Mouse (Mus musculus): Measurements from ENCODE around the gene Ptpn14. TPM values are rescaled to one million over a fixed set of nuclear protein-coding genes. Genes with fewer than 3 reads are reported as not detected.

Ptpn14 gene
- total and polyA plus RNA-seq, 2 experiments from 2014 or later, result 4.2 to 23.5 TPM

DNA sequence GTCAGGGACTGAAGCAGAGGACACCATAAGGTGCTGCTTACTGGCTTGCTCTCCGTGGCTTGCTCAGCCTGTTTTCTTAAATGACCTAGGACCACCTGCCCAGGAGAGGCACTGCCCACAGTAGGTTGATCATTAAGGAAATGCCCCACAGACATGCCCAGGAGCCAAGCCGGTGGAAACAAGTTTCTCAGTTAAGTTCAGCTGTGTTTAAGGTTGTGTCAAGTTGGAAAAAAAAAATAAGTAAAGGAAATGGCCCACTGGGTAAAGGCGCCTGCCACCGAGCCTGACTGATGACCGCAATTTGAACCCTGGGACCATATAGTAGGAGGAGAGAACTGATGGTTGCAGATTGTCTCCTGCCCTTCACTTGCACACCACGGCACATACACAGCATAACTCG is 62.6 kb downstream of the Ptpn14 start:
- no peaks in the 10 kb centered on the region for H3K27me3 ChIP-seq (ENCODE audit: control insufficient read depth, insufficient read depth, low read length)
- no peak overlapping the region for H3K9ac ChIP-seq (replicated peaks; ENCODE audit: low read depth, low read length)
- H3K9me3 ChIP-seq (replicated peaks; ENCODE audit: control insufficient read depth, low read length), result no peaks in the 10 kb centered on the region
- H3K4me2 ChIP-seq (ENCODE audit: low read depth, low read length), result no peak overlapping the region
- H3K4me1 ChIP-seq (ENCODE audit: control insufficient read depth, insufficient read depth), result 0 out of 2 replicates have a peak, but pooled peaks cover 5% of the 10 kb centered on the region
- H3K27ac ChIP-seq (ENCODE audit: low read depth), result no peak overlapping the region
- WGBS, result 71% methylated on average over 7 of the region's 7 CpGs
- TF ChIP-seq CTCF (IDR thresholded peaks at IDR 0.05; ENCODE audit: low read depth), result no peak
- DNase-seq (ENCODE audit: low spot score) (no peak), ATAC-seq (ENCODE audit: insufficient read depth, low read depth) (no peak)
- H3K4me3 ChIP-seq (ENCODE audit: low read depth, low read length), result no peak overlapping the region
- H3K36me3 ChIP-seq (replicated peaks; ENCODE audit: control insufficient read depth, insufficient read depth, low read length), result peaks cover 21% of the 10 kb centered on the region; the same call in 1 of the 2 replicates

GRCm38 (mm10) chr1:189791534-189792217 is 63.6 kb downstream of the Ptpn14 start:
- H3K36me3 ChIP-seq (replicated peaks; ENCODE audit: control insufficient read depth, insufficient read depth, low read length), result peaks cover 21% of the 10 kb centered on the region; the same call in 1 of the 2 replicates
- no peak for ATAC-seq (ENCODE audit: insufficient read depth, low read depth)
- peaks cover 5% of the 10 kb centered on the region; the same call in 1 of the 2 replicates for H3K4me1 ChIP-seq (ENCODE audit: control insufficient read depth, insufficient read depth)
- no peaks in the 10 kb centered on the region for H3K9me3 ChIP-seq (replicated peaks; ENCODE audit: control insufficient read depth, low read length)
- no peak for TF ChIP-seq CTCF (IDR thresholded peaks at IDR 0.05; ENCODE audit: low read depth)
- no peak for TF ChIP-seq EP300 (IDR thresholded peaks at IDR 0.05; ENCODE audit: low read depth)
- no peaks in the 10 kb centered on the region for H3K27me3 ChIP-seq (ENCODE audit: control insufficient read depth, insufficient read depth, low read length)
- WGBS, result 91% methylated on average over 10 of the region's 10 CpGs
- H3K4me3 ChIP-seq (ENCODE audit: low read depth, low read length), result no peak overlapping the region
- DNase-seq (ENCODE audit: low spot score), result no peak
- no peak overlapping the region for H3K4me2 ChIP-seq (ENCODE audit: low read depth, low read length)
- H3K9ac ChIP-seq (replicated peaks; ENCODE audit: low read depth, low read length), result no peak overlapping the region
- no peak overlapping the region for H3K27ac ChIP-seq (ENCODE audit: low read depth)

- 57% methylated on average over 14 of the region's 14 CpGs for WGBS
- Histone ChIP-seq H3K9me3 (replicated peaks; ENCODE audit: control insufficient read depth, low read length) (no peaks in the 10 kb centered on the region), H3K27ac (ENCODE audit: low read depth) (no peak overlapping the region), H3K4me1 (ENCODE audit: control insufficient read depth, insufficient read depth) (peaks cover 5% of the 10 kb centered on the region; the same call in 1 of the 2 replicates), H3K4me2 (ENCODE audit: low read depth, low read length) (no peak overlapping the region), H3K36me3 (replicated peaks; ENCODE audit: control insufficient read depth, insufficient read depth, low read length) (peaks cover 21% of the 10 kb centered on the region; the same call in 1 of the 2 replicates), H3K27me3 (ENCODE audit: control insufficient read depth, insufficient read depth, low read length) (no peaks in the 10 kb centered on the region), H3K9ac (replicated peaks; ENCODE audit: low read depth, low read length) (no peak overlapping the region), H3K4me3 (ENCODE audit: low read depth, low read length) (no peak overlapping the region)
- no peak for TF ChIP-seq CTCF (IDR thresholded peaks at IDR 0.05; ENCODE audit: low read depth)
- no peak for TF ChIP-seq EP300 (IDR thresholded peaks at IDR 0.05; ENCODE audit: low read depth)
- DNase-seq (ENCODE audit: low spot score), result no peak
- ATAC-seq (ENCODE audit: insufficient read depth, low read depth), result no peak
These were observed 64.6 kb downstream of the Ptpn14 start for GRCm38 (mm10) chr1:189792560-189793195.

DNA sequence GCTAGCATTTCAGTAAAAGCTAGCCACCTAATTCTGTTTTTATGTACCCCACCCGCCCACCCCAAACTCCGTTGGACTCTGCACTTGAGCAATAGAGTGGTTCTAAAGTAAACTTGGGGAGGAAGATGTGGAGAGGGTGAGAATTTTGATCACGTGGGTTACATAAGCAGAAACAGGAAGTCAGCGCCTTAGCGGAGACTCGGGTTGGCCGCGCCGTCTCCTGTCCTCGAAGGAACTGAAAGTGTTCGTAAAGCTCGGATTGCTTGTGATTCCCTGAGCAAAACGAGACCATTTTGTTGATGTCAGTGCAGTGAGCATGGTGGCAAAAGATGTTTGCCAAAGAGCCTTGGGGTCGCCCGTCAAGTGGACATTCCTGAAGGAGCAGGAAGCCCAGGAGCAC is 70.9 kb downstream of the Ptpn14 start:
- Histone ChIP-seq H3K9me3 (replicated peaks; ENCODE audit: control insufficient read depth, low read length) (no peaks in the 10 kb centered on the region), H3K9ac (replicated peaks; ENCODE audit: low read depth, low read length) (no peak overlapping the region), H3K4me2 (ENCODE audit: low read depth, low read length) (no peak overlapping the region), H3K4me1 (ENCODE audit: control insufficient read depth, insufficient read depth) (peaks cover 5% of the 10 kb centered on the region; the same call in 1 of the 2 replicates), H3K36me3 (replicated peaks; ENCODE audit: control insufficient read depth, insufficient read depth, low read length) (no peaks in the 10 kb centered on the region; the same call in 1 of the 2 replicates), H3K27ac (ENCODE audit: low read depth) (no peak overlapping the region), H3K27me3 (ENCODE audit: control insufficient read depth, insufficient read depth, low read length) (no peaks in the 10 kb centered on the region), H3K4me3 (ENCODE audit: low read depth, low read length) (no peak overlapping the region)
- TF ChIP-seq EP300 (IDR thresholded peaks at IDR 0.05; ENCODE audit: low read depth) (no peak), CTCF (IDR thresholded peaks at IDR 0.05; ENCODE audit: low read depth) (no peak)
- DNase-seq (ENCODE audit: low spot score) (no peak), ATAC-seq (ENCODE audit: insufficient read depth, low read depth) (no peak)
- 56% methylated on average over 15 of the region's 15 CpGs for WGBS

DNA sequence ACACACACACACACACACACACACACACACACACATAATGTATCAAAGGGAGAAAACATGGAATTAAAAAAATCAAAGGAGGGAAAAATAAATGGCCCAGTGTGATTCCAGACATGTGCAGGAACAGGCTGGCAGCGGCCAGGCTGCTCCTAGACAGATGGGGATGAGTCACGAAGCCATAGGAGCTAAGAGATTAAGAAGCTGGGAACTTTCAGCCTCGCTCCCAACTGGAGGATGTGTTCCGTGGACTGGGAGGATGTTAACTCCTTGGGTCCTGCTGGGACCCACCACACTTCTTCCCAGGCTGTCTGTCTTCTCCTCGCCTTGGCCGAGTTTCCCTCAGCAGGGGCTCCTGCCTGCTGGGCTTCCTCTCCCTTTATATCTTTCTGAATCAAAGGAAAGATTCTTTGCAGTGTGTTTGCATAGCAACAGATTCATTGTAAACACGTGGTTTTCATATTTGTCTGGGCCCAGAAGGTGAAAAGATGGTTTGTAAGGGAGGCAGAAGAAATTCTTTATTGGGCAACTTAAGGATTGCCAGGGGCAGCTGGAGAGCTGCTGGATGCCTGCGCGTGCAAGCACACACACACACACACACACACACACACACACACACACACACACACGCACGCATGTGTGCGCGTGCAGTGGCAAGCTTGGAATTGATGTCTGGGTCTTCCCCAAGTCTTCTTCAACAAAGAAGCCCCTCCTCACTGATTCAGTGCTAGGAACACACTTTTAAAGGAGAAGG is 72.3 kb downstream of the Ptpn14 start:
- no peak; the same call in 1 of the 2 replicates for ATAC-seq (ENCODE audit: insufficient read depth, low read depth)
- Histone ChIP-seq H3K4me2 (ENCODE audit: low read depth, low read length) (no peak overlapping the region), H3K27me3 (ENCODE audit: control insufficient read depth, insufficient read depth, low read length) (no peaks in the 10 kb centered on the region), H3K4me1 (ENCODE audit: control insufficient read depth, insufficient read depth) (peaks cover 1% of the 10 kb centered on the region; the same call in 1 of the 2 replicates), H3K9me3 (replicated peaks; ENCODE audit: control insufficient read depth, low read length) (no peaks in the 10 kb centered on the region), H3K36me3 (replicated peaks; ENCODE audit: control insufficient read depth, insufficient read depth, low read length) (no peaks in the 10 kb centered on the region; the same call in 1 of the 2 replicates), H3K9ac (replicated peaks; ENCODE audit: low read depth, low read length) (no peak overlapping the region), H3K4me3 (ENCODE audit: low read depth, low read length) (no peak overlapping the region), H3K27ac (ENCODE audit: low read depth) (no peak overlapping the region)
- TF ChIP-seq EP300 (IDR thresholded peaks at IDR 0.05; ENCODE audit: low read depth) (no peak), CTCF (IDR thresholded peaks at IDR 0.05; ENCODE audit: low read depth) (no peak)
- 66% methylated on average over 13 of the region's 13 CpGs for WGBS
- no peak for DNase-seq (ENCODE audit: low spot score)
